Mouse (Mus musculus): ENCODE results near the gene Nfya. TPM values are rescaled to one million over a fixed set of nuclear protein-coding genes. Genes with fewer than 3 reads are reported as not detected.

Gene Nfya
- polyA plus RNA-seq, 1 experiment from 2014 or later = 18.7 TPM

DNA sequence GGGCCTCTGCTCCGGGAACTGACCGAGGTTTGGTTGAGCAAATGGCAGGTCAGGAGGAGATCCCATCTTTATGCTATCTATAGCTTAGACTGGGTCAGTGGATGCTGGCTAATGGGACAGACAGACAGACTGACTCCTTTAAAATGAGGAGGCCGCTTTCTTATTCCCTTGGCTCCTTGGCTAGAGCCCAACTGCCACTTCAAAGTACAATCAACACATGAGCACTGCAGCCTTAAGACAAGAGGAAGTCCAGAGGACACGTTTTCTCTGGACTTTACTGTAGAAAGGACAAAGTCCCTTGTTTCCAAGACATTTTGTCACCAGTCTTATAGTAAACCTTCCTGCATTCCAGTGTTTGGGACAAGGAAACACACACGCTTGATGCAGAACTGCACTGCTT lies 18.3 kb downstream of the Nfya start:
- peaks cover 78% of the 10 kb centered on the region for H3K36me3 ChIP-seq (ENCODE audit: control insufficient read depth, insufficient read depth, low read length)
- H3K4me3 ChIP-seq (ENCODE audit: low read depth, low read length) = no peak overlapping the region
- 93% methylated on average over 5 of the region's 5 CpGs for WGBS
- no peak for ATAC-seq (replicated peaks; ENCODE audit: low FRiP score)
- no peak overlapping the region for H3K9ac ChIP-seq (ENCODE audit: low read depth, low read length)
- no peak overlapping the region for H3K4me2 ChIP-seq
- DNase-seq (ENCODE audit: low spot score) = no peak
- H3K4me1 ChIP-seq (replicated peaks; ENCODE audit: control insufficient read depth, insufficient read depth, low read length) = no peaks in the 10 kb centered on the region
- no peaks in the 10 kb centered on the region for H3K27me3 ChIP-seq (replicated peaks; ENCODE audit: control insufficient read depth, insufficient read depth, low read length)
- H3K9me3 ChIP-seq (ENCODE audit: control insufficient read depth, low read length) = no peaks in the 10 kb centered on the region
- H3K27ac ChIP-seq (ENCODE audit: low read depth, low read length) = no peak overlapping the region

DNA sequence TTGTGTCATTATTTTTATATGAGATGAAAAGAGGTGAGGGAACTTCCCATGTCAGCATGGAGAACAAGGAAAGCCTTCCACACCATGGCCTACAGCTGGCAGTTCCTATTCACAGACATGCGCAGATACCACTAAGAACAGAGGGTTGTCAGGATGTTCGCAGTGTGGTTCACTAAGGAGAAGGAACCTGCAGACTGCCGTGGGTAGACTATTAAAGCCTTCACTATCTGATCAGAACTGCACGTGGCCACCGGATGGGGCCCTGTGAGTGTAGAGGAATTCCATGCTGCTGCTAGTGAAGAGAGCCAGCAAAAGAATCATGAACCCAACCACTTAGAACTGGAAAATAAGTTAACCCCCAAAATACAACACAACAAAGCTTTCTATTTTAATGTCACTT lies 20.3 kb downstream of the Nfya start:
- DNase-seq (ENCODE audit: low spot score) (no peak), ATAC-seq (replicated peaks; ENCODE audit: low FRiP score) (no peak)
- no peak overlapping the region for H3K4me2 ChIP-seq
- no peak overlapping the region for H3K4me3 ChIP-seq (ENCODE audit: low read depth, low read length)
- H3K4me1 ChIP-seq (replicated peaks; ENCODE audit: control insufficient read depth, insufficient read depth, low read length) = 0 out of 2 replicates have a peak, but pooled peaks cover 4% of the 10 kb centered on the region
- peaks cover 66% of the 10 kb centered on the region for H3K36me3 ChIP-seq (ENCODE audit: control insufficient read depth, insufficient read depth, low read length)
- 76% methylated on average over 5 of the region's 5 CpGs for WGBS
- no peaks in the 10 kb centered on the region for H3K9me3 ChIP-seq (ENCODE audit: control insufficient read depth, low read length)
- H3K27me3 ChIP-seq (replicated peaks; ENCODE audit: control insufficient read depth, insufficient read depth, low read length) = no peaks in the 10 kb centered on the region
- no peak overlapping the region for H3K27ac ChIP-seq (ENCODE audit: low read depth, low read length)
- no peak overlapping the region for H3K9ac ChIP-seq (ENCODE audit: low read depth, low read length)

DNA sequence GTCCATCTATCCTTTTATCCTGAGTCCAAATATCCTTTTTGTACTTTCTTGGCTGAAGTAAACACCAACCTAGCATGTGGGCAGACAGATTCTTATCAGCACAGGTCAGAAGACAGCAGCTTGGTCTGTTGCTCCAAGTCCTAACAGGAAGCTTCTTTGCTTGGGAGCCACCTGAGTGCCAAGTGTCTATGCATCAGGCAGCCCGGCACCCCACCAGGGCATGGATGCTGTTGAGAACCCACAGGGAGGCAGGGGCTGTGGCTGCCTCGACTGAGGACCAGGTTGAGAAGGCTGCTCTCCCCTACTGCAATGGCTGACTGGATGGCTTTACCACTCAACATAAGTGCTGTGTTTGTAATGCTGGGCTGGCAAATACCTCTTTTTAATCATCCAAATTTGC lies 21.0 kb downstream of the Nfya start:
- Histone ChIP-seq H3K4me2 (no peak overlapping the region), H3K36me3 (ENCODE audit: control insufficient read depth, insufficient read depth, low read length) (peaks cover 60% of the 10 kb centered on the region), H3K4me1 (replicated peaks; ENCODE audit: control insufficient read depth, insufficient read depth, low read length) (0 out of 2 replicates have a peak, but pooled peaks cover 4% of the 10 kb centered on the region), H3K9me3 (ENCODE audit: control insufficient read depth, low read length) (no peaks in the 10 kb centered on the region), H3K9ac (ENCODE audit: low read depth, low read length) (no peak overlapping the region), H3K27ac (ENCODE audit: low read depth, low read length) (no peak overlapping the region), H3K27me3 (replicated peaks; ENCODE audit: control insufficient read depth, insufficient read depth, low read length) (no peaks in the 10 kb centered on the region), H3K4me3 (ENCODE audit: low read depth, low read length) (no peak overlapping the region)
- 82% methylated on average over 2 of the region's 2 CpGs for WGBS
- ATAC-seq (replicated peaks; ENCODE audit: low FRiP score) = no peak
- DNase-seq (ENCODE audit: low spot score) = no peak

DNA sequence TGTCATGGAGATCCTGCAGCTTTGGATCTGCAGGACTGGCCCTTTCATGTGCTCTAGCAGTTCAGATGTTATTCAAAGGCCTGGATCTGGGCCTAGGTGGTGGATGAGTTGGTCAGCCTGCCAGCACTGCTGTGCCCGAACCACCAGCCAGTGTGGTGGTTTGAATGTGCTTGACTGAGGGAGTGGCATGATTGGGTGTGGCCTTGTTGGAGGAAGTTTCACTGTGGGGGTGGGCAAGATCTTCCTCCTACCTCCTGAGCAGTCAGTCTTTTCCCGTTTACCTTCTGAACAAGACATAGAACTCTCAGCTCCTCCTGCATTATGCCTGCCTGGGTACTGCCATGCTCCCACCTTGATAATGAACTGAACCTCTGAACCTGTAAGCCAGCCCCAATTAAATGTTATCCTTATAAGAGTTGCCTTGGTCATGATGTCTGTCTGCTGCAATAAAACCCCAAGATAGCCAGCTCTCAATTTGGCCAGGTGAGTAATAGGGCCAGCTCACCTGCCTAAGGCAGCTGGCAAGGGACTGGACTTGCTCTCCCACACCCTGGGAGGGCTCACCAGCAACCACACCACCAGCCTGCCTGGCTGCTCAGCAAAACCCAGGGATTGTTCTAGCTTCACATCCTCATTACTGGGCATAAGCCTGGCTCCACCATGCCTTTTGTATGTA lies 23.8 kb downstream of the Nfya start:
- peaks cover 36% of the 10 kb centered on the region for H3K36me3 ChIP-seq (ENCODE audit: control insufficient read depth, insufficient read depth, low read length)
- H3K27ac ChIP-seq (ENCODE audit: low read depth, low read length) = no peak overlapping the region
- DNase-seq (ENCODE audit: low spot score) (no peak), ATAC-seq (replicated peaks; ENCODE audit: low FRiP score) (peak; percentile 47; the same call in 1 of the 2 replicates)
- 0 out of 2 replicates have a peak, but pooled peaks cover 4% of the 10 kb centered on the region for H3K4me1 ChIP-seq (replicated peaks; ENCODE audit: control insufficient read depth, insufficient read depth, low read length)
- no peak overlapping the region for H3K4me2 ChIP-seq
- 34% methylated on average over 2 of the region's 2 CpGs for WGBS
- no peaks in the 10 kb centered on the region for H3K9me3 ChIP-seq (ENCODE audit: control insufficient read depth, low read length)
- H3K27me3 ChIP-seq (replicated peaks; ENCODE audit: control insufficient read depth, insufficient read depth, low read length) = no peaks in the 10 kb centered on the region
- no peak overlapping the region for H3K9ac ChIP-seq (ENCODE audit: low read depth, low read length)
- no peak overlapping the region for H3K4me3 ChIP-seq (ENCODE audit: low read depth, low read length)

DNA sequence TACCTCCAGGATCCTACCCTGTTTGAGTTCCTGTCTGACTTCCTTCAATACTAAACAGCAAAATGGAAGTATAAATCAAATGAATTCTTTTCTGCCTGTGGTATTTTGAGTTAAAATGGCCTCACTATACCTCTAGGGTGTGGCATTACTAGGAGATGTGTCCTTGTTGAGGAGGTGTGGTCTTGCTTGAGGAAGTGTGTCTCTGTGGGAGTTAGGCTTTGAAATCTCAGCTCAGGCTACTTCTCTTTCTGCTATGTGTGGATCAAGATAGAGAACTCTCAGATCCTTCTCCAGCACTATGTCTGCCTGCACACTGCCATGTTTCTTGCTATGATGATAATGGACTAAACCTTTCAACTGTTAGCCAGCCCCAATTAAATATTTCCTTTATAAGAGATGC lies 30.7 kb downstream of the Nfya start:
- H3K27me3 ChIP-seq (replicated peaks; ENCODE audit: control insufficient read depth, insufficient read depth, low read length) = no peaks in the 10 kb centered on the region
- H3K9me3 ChIP-seq (ENCODE audit: control insufficient read depth, low read length) = no peaks in the 10 kb centered on the region
- H3K4me3 ChIP-seq (ENCODE audit: low read depth, low read length) = no peak overlapping the region
- H3K36me3 ChIP-seq (ENCODE audit: control insufficient read depth, insufficient read depth, low read length) = no peaks in the 10 kb centered on the region
- DNase-seq (ENCODE audit: low spot score) (no peak), ATAC-seq (replicated peaks; ENCODE audit: low FRiP score) (no peak)
- no peak overlapping the region for H3K4me2 ChIP-seq
- H3K27ac ChIP-seq (ENCODE audit: low read depth, low read length) = no peak overlapping the region
- no peak overlapping the region for H3K9ac ChIP-seq (ENCODE audit: low read depth, low read length)
- H3K4me1 ChIP-seq (replicated peaks; ENCODE audit: control insufficient read depth, insufficient read depth, low read length) = no peaks in the 10 kb centered on the region

DNA sequence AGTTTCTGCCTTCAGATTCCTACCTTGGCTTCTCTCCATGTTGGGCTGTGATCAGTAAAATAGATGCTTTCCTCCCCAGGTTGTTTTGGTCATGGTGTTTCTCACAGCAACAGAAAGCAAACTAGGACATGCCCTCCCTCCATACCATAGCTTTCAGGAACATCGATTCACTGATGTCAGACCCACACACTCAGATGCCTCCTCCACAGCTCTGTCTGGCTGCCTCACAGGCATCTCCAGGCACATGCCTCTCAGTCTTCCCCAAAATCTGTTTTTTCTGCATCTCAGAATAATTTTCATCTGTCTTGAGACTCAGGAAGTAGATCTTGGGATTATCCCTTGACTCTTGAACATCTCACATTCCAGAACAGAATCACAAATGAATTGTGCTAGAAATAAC lies 33.6 kb downstream of the Nfya start:
- Histone ChIP-seq H3K27me3 (replicated peaks; ENCODE audit: control insufficient read depth, insufficient read depth, low read length) (no peaks in the 10 kb centered on the region), H3K4me3 (ENCODE audit: low read depth, low read length) (no peak overlapping the region), H3K9ac (ENCODE audit: low read depth, low read length) (no peak overlapping the region), H3K4me2 (no peak overlapping the region), H3K9me3 (ENCODE audit: control insufficient read depth, low read length) (no peaks in the 10 kb centered on the region), H3K27ac (ENCODE audit: low read depth, low read length) (no peak overlapping the region), H3K4me1 (replicated peaks; ENCODE audit: control insufficient read depth, insufficient read depth, low read length) (no peaks in the 10 kb centered on the region), H3K36me3 (ENCODE audit: control insufficient read depth, insufficient read depth, low read length) (no peaks in the 10 kb centered on the region)
- DNase-seq (ENCODE audit: low spot score) = no peak
- no peak for ATAC-seq (replicated peaks; ENCODE audit: low FRiP score)
- 83% methylated on average over 1 of the region's 1 CpGs for WGBS

DNA sequence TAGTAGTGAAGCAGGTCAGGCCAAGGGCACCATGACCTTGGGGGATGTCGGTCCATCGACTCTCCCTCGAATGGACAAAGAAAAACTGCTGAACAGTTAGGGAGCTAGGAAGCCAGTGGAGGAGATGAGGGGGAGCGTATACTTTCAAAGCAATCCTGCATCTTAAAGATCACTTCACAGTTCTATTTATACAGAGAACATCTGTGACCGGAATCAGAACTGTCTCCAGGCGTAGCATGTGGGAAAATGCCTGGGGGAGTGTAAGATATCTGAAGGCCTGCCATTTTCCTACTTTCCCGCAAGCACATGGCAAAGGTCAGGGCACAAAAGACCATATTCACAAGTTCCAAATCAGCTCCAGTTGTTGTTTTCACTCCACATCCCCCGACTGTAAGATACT lies 36.7 kb downstream of the Nfya start:
- Histone ChIP-seq H3K27ac (ENCODE audit: low read depth, low read length) (no peak overlapping the region), H3K36me3 (ENCODE audit: control insufficient read depth, insufficient read depth, low read length) (no peaks in the 10 kb centered on the region), H3K9ac (ENCODE audit: low read depth, low read length) (no peak overlapping the region), H3K4me2 (no peak overlapping the region), H3K4me3 (ENCODE audit: low read depth, low read length) (no peak overlapping the region), H3K9me3 (ENCODE audit: control insufficient read depth, low read length) (no peaks in the 10 kb centered on the region), H3K4me1 (replicated peaks; ENCODE audit: control insufficient read depth, insufficient read depth, low read length) (no peaks in the 10 kb centered on the region), H3K27me3 (replicated peaks; ENCODE audit: control insufficient read depth, insufficient read depth, low read length) (no peaks in the 10 kb centered on the region)
- DNase-seq (ENCODE audit: low spot score) (no peak), ATAC-seq (replicated peaks; ENCODE audit: low FRiP score) (no peak)
- 87% methylated on average over 8 of the region's 8 CpGs for WGBS

DNA sequence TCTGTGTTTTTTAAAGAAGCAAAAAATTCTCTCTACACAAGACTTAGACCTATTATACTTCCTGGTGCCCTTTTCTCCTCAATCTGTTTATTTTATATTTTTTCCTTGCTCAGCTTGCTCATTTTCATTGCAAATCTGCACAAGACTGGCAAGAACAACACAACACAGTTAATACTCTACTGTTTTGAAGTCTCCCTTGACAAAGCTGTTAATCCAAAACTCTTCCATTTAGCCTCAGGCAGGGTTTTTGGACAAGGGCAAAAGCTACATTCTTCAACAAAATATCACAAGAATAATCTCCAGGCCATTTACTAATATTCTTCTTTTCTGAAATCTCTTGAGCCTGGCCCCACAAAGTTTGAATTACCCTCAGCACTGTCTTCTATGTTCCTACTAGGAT lies 38.1 kb downstream of the Nfya start:
- H3K4me2 ChIP-seq = no peak overlapping the region
- H3K4me1 ChIP-seq (replicated peaks; ENCODE audit: control insufficient read depth, insufficient read depth, low read length) = no peaks in the 10 kb centered on the region
- ATAC-seq (replicated peaks; ENCODE audit: low FRiP score) (no peak), DNase-seq (ENCODE audit: low spot score) (no peak)
- H3K4me3 ChIP-seq (ENCODE audit: low read depth, low read length) = no peak overlapping the region
- no peaks in the 10 kb centered on the region for H3K27me3 ChIP-seq (replicated peaks; ENCODE audit: control insufficient read depth, insufficient read depth, low read length)
- no peak overlapping the region for H3K27ac ChIP-seq (ENCODE audit: low read depth, low read length)
- no peak overlapping the region for H3K9ac ChIP-seq (ENCODE audit: low read depth, low read length)
- no peaks in the 10 kb centered on the region for H3K9me3 ChIP-seq (ENCODE audit: control insufficient read depth, low read length)
- H3K36me3 ChIP-seq (ENCODE audit: control insufficient read depth, insufficient read depth, low read length) = no peaks in the 10 kb centered on the region

DNA sequence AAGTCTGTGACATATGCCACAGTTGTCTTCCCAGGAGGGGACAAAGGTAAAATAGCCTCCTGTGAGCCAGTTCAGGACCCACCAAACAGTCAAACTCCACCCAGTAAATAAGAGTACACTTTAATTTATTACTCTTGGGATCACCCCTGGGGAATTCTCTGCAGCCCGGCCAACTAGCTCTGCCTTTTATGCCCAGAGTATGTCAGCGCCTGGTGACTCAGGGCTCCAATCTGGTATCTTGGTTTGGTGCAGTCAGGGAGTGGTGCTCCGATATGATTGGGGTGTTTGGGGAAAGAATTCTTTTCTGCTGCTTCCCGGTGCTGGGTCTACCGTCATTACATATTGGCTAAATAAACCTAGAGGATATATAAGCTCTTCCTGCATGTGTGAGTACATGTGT lies 42.9 kb downstream of the Nfya start:
- H3K9me3 ChIP-seq (ENCODE audit: control insufficient read depth, low read length) = no peaks in the 10 kb centered on the region
- H3K4me1 ChIP-seq (replicated peaks; ENCODE audit: control insufficient read depth, insufficient read depth, low read length) = peaks cover 24% of the 10 kb centered on the region
- no peak for DNase-seq (ENCODE audit: low spot score)
- H3K4me3 ChIP-seq (ENCODE audit: low read depth, low read length) = no peak overlapping the region
- H3K27me3 ChIP-seq (replicated peaks; ENCODE audit: control insufficient read depth, insufficient read depth, low read length) = no peaks in the 10 kb centered on the region
- no peak overlapping the region for H3K4me2 ChIP-seq
- H3K9ac ChIP-seq (ENCODE audit: low read depth, low read length) = no peak overlapping the region
- no peak overlapping the region for H3K27ac ChIP-seq (ENCODE audit: low read depth, low read length)
- H3K36me3 ChIP-seq (ENCODE audit: control insufficient read depth, insufficient read depth, low read length) = no peaks in the 10 kb centered on the region
- WGBS = 84% methylated on average over 5 of the region's 5 CpGs
- no peak for ATAC-seq (replicated peaks; ENCODE audit: low FRiP score)

All from liver, embryonic 11.5 days (tissue).